Mouse (Mus musculus) intestine, postnatal 0 days (tissue): ENCODE data around the gene Tmem240. TPM values are rescaled to one million over a fixed set of nuclear protein-coding genes. Genes with fewer than 3 reads are reported as not detected.
A peak's percentile ranks its signal among the peaks of the same experiment; 100 is the strongest.
"Not testable (repeated sequence)": the region's sequence is repeated elsewhere in the genome, so short reads cannot be mapped to it uniquely, and the experiment has no call there.

Source experiments
- ATAC-seq: fragments of 200-750 bp; cut with Nextera tagmentation; 2 replicates; pipeline ENCODE4 v1.8.0; 2017; ENCODE audit warnings: mild to moderate bottlenecking, moderate TSS enrichment, moderate library complexity
- H3K27ac ChIP-seq: fragments of 300-500 bp; sonication (generic); 2 replicates; pipeline ENCODE4 v1.5.1; 2014; ENCODE audit warnings: mild to moderate bottlenecking, low read depth, low read length, moderate library complexity
- H3K27me3 ChIP-seq: fragments of 300-500 bp; sonication (generic); replicated peaks from 2 replicates; pipeline ENCODE4 v1.6.1; 2014; ENCODE audit warnings: low read length, mixed read lengths; ENCODE audit not compliant: control insufficient read depth, insufficient read depth
- H3K36me3 ChIP-seq: fragments of 300-500 bp; sonication (generic); 2 replicates; pipeline ENCODE4 v1.6.1; 2014; ENCODE audit warnings: mild to moderate bottlenecking, moderate library complexity; ENCODE audit not compliant: control insufficient read depth, insufficient read depth
- H3K4me1 ChIP-seq: fragments of 300-500 bp; sonication (generic); replicated peaks from 2 replicates; pipeline ENCODE4 v1.6.1; 2014; ENCODE audit warnings: antibody characterized with exemption, low read length, mixed read lengths; ENCODE audit not compliant: control insufficient read depth, insufficient read depth
- H3K4me2 ChIP-seq: fragments of 300-500 bp; sonication (generic); replicated peaks from 2 replicates; pipeline ENCODE4 v1.6.1; 2014; ENCODE audit warnings: low read depth, mild to moderate bottlenecking, moderate library complexity
- H3K4me3 ChIP-seq: fragments of 300-500 bp; sonication (generic); 2 replicates; pipeline ENCODE4 v1.5.1; 2014; ENCODE audit warnings: low read depth, low read length
- H3K9ac ChIP-seq: fragments of 300-500 bp; sonication (generic); 2 replicates; pipeline ENCODE4 v1.6.1; 2014; ENCODE audit warnings: mild to moderate bottlenecking, low read depth, low read length
- H3K9me3 ChIP-seq: fragments of 300-500 bp; sonication (generic); 2 replicates; pipeline ENCODE4 v1.6.1; 2016; ENCODE audit warnings: mixed run types; ENCODE audit not compliant: control insufficient read depth
- CTCF ChIP-seq: sonication (generic); IDR thresholded peaks from 2 replicates; pipeline ENCODE4 v1.5.1; 2016; ENCODE audit warnings: low read depth, mild to moderate bottlenecking, control low read depth, antibody characterized with exemption, moderate library complexity
- WGBS: fragments of 180-500 bp; shearing (Covaris S2); extraction: QIAGEN DNeasy Blood & Tissue Kit; methylation state at CpG from one replicate; pipeline ENCODE4 v1.1.7; 2014; 5-methylcytosine and 5-hydroxymethylcytosine counted together
- polyA plus RNA-seq: library from polyadenylated mRNA; unstranded; fragments of >200 nt; fragmentation: Nextera tagmentation; extraction: Ambion mirVana; gene quantifications from 2 replicates; pipeline ENCODE4 v1.2.1, GENCODE M21; 2015

The Tmem240 gene
- 0.13 and 0.24 TPM in 2 replicates for polyA plus RNA-seq

DNA sequence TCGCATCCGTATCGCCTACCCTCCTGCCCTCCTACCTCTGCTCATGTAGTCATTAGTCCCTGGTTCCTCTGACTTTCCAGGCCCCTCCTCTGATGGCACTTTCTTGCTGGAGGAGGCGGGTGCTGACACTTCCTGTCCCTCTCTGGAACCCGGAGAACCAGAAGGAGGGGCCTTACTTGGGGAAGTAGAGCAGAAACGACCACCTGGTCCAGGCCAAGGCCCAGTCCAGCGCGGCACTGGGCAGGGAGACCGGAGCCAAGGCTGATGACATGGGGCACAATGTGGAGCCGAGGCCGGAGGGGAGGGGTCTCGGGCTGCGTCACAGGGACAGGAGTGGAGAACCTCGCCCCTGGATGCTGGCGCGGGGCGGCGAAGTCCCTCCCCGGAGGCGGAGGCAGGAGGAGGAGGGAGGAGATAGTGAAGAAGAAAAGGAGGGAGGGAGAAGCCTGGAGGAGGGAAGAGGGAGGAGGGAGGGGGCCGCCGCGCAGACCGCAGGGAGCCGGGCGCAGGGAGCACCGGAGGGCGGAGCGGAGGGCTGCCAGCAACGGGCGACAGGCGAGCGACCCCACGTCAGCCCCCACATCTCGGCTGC lies at the start of gene Tmem240:
TSS of gene Tmem240 (plus strand) at position 451 of the 592 bp plus-strand sequence.
- Histone ChIP-seq H3K27me3 (no peaks in the 10 kb centered on the region), H3K4me2 (peak within 1 kb of the TSS; percentile 96), H3K9me3 (no peaks in the 10 kb centered on the region), H3K9ac (peak within 1 kb of the TSS; percentile 71), H3K4me1 (no peaks in the 10 kb centered on the region), H3K4me3 (peak within 1 kb of the TSS; percentile 76), H3K36me3 (peaks cover 8% of the 10 kb centered on the region; the same call in 1 of the 2 replicates), H3K27ac (peak within 1 kb of the TSS; percentile 66)
- TF ChIP-seq CTCF: no peak
- WGBS: 3% methylated on average over 24 of the region's 35 CpGs
- peak; percentile 67 for ATAC-seq

DNA sequence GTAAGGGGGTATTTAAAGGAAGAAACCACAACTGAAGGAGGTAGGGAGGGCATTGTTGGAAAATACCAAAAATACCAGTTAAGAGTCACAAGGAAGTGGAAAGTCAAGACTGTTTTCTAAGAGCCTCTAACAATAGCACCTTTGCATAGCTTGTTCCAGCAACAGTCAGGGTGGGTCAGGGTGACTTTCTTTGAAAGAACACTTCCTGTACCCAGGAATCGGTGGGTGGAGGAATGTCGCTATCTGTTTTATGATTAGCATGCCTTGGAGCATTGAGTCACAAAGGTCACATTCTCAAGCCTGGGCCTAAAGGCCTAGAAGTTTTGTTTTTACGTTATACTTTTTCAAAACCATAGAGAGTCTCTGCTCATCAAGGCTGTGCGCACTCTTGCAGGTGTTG lies 46.8 kb upstream of the Tmem240 start:
- not testable (repeated sequence) for H3K4me3 ChIP-seq, H3K4me2 ChIP-seq, H3K9ac ChIP-seq, H3K36me3 ChIP-seq, H3K9me3 ChIP-seq, H3K27me3 ChIP-seq, H3K4me1 ChIP-seq
- WGBS: 49% methylated on average over 4 of the region's 4 CpGs
- peak overlapping the region; percentile 86 for H3K27ac ChIP-seq
- ATAC-seq: peak; percentile 70

DNA sequence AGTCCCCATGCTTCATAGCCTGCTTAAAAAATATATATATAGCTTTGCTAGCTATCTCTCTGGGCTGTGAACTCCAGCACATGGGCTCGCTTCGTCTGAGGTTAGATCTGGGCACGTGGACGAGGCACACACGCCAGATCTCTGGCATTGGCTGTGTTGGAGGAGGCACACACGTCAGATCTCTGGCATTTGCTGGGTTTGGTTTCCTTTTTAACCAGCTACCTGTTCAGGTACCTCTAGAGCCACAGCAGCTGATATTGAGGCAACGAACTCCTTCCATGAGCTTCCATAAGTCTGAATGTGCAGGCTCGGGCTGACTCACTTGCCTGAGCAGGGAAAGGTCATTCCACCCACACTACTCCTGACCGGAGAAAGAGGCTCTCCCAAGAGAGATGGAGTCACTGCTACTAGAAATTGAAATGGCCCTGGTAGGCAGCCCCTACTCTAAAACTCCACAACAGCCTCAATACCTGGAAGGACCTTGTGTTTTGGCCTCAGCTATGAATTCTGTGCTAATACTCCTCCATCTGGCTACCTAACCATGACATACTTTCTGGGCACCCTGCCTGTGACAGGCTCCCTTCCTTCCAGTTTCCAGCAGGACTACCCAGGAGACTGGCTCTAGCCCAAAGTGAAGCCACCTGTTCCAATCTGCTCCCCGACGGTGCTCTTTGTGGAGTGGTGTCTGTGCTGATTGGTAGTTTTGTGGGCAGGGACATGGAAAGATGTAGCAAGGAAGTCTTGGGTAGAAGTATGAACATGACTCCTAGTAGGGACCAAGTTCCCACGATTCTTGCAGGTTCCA lies 43.8 kb upstream of the Tmem240 start:
- Histone ChIP-seq H3K4me3 (no peak overlapping the region), H3K27me3 (no peaks in the 10 kb centered on the region), H3K27ac (no peak overlapping the region), H3K9me3 (no peaks in the 10 kb centered on the region), H3K36me3 (no peaks in the 10 kb centered on the region), H3K9ac (no peak overlapping the region), H3K4me1 (no peaks in the 10 kb centered on the region), H3K4me2 (no peak overlapping the region)
- 82% methylated on average over 12 of the region's 12 CpGs for WGBS
- ATAC-seq: no peak
- TF ChIP-seq CTCF: no peak

DNA sequence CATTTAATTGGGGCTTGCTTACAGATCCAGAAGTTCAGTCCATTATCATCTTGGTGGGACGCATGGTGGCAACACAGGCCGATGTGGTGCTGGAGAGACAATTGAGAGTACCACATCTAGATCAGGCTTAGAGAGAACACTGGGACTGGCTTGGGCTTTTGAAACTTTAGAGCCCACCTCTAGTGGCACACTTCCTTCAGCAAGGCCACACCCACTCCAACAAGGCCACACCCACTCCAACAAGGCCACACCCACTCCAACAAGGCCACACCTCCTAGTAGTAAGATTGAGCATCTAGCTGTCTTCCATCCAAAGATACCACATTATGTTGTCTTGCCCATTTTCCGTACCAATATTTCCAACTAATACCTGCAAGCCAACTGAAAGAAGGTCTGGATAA lies 42.2 kb upstream of the Tmem240 start:
- Histone ChIP-seq H3K4me1 (no peaks in the 10 kb centered on the region), H3K9me3 (no peaks in the 10 kb centered on the region), H3K9ac (no peak overlapping the region), H3K4me3 (no peak overlapping the region), H3K4me2 (no peak overlapping the region), H3K27me3 (no peaks in the 10 kb centered on the region), H3K36me3 (no peaks in the 10 kb centered on the region), H3K27ac (no peak overlapping the region)
- 97% methylated on average over 3 of the region's 3 CpGs for WGBS
- no peak for TF ChIP-seq CTCF
- ATAC-seq: no peak

DNA sequence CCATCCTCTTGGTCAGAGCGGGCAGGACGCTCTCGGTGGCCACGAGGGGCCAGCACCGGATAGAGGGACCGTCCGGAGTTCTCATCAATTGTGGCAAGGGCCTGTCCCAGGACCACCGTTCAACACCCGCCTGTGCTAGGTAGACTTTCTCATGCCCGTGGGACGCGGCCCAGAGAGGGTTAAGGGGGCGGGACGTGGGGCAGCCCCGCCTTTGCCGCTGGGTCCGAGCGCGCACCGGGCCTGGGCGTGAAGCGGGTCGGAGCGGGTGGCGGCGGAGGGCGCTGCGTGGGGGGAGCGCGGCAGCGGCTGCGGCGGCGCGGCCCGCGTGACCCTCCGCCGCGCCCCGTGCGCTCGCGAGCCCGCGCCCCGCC lies 40.5 kb upstream of the Tmem240 start, which contains the start of gene Fndc10:
TSS of gene Fndc10 (plus strand) at position 232 of the 371 bp plus-strand sequence.
- no peaks in the 10 kb centered on the region for H3K4me1 ChIP-seq
- H3K9ac ChIP-seq: peak within 1 kb of the TSS; percentile 65
- peak; percentile 35 for TF ChIP-seq CTCF
- no peaks in the 10 kb centered on the region for H3K27me3 ChIP-seq
- no peaks in the 10 kb centered on the region for H3K9me3 ChIP-seq
- H3K4me3 ChIP-seq: peak within 1 kb of the TSS; percentile 67
- H3K4me2 ChIP-seq: peak within 1 kb of the TSS; percentile 91
- peak; percentile 49 for ATAC-seq
- H3K27ac ChIP-seq: peak within 1 kb of the TSS; percentile 60; the same call in 1 of the 2 replicates
- under 1% methylated on average over 41 of the region's 47 CpGs for WGBS
- no peaks in the 10 kb centered on the region for H3K36me3 ChIP-seq

DNA sequence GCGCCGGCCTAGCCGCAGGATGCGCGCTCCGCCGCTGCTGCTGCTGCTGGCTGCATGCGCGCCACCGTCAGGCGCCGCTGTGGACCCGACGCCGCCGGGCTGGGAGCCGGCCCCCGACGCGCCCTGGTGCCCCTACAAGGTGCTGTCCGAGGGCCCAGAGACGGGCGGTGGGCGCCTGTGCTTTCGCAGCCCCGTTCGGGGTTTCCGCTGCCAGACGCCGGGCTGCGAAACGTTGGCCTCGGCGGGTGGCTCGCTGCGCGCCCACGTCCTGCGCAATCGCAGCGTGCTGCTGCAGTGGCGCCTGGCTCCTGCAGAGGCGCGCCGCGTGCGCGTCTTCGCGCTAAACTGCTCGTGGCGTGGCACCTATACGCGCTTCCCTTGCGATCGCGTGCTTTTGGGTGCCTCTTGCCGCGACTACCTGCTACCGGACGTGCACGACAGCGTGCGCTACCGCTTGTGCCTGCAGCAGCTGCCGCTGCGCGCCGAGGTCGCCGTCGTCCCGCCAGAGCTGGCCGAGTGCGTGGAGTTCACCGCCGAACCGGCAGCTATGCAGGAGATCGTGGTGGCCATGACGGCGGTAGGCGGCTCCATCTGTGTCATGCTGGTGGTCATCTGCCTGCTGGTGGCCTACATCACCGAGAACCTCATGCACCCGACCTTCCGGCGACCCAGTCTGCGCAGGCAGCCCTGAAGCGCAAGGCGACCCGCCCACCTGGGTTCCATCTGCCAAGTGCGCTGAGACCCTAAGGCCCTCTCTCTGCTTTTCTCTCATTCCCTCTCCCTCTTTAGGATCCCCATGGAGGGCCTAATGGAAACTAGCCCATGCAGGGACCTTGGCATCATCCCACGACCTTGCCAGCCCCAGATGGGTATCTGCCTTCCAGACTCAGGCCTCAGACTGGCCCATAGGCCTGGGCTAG lies 39.9 kb upstream of the Tmem240 start:
- Histone ChIP-seq H3K4me2 (peak overlapping the region; percentile 91), H3K4me1 (no peaks in the 10 kb centered on the region), H3K36me3 (no peaks in the 10 kb centered on the region), H3K4me3 (peak overlapping the region; percentile 67), H3K27me3 (no peaks in the 10 kb centered on the region), H3K9me3 (no peaks in the 10 kb centered on the region), H3K27ac (peak overlapping the region; percentile 60; the same call in 1 of the 2 replicates), H3K9ac (peak overlapping the region; percentile 65)
- 1% methylated on average over 89 of the region's 92 CpGs for WGBS
- TF ChIP-seq CTCF: peak; percentile 70
- peak; percentile 68 for ATAC-seq
